Mouse (Mus musculus): Measurements from ENCODE around the gene Olfr97.
A peak's percentile ranks its signal among the peaks of the same experiment; 100 is the strongest.

Gene Olfr97

DNA sequence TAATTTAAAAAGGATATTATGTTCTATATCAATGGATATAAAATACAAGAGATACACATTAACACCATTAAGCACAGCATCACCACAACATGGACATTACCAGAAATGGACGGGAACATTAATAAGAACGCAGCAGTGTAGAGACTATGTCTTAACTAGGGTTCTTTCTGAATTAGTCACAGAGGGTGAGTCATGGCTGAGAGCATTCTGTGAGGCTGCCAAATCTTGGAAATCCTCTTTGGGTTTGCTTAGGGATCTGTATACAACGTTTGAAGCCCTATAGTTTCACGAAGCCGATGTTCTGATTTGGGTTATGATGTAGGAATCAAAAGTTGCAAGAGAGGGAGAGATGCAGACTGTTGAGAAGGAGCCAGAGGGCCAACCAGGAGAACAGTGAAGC is 42.3 kb downstream of the Olfr97 start:
- DNase-seq (ENCODE audit: low spot score) = no peak

DNA sequence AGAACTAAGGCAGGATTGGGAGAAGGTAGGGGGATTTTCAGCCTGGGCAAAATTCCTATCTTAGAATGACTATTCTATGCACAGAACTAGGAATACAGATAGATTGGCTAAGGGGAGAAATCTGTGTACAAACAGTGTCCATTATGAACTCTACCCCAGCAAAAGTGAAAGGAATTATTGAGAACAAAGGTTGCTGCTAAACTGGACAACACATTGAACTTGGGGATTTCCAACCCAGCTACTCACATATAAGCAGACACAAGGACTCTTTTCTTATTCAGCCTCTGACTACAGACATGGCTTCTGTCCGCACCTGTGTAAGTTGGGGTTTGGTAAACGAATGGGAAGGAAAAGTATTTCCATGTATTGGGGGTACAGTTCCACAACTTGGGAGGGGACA is 43.5 kb downstream of the Olfr97 start, which contains the start of gene Ubd:
Ubd (plus strand) TSS at position 237 of the 400 bp plus-strand sequence.
- DNase-seq (ENCODE audit: low spot score) = no peak

DNA sequence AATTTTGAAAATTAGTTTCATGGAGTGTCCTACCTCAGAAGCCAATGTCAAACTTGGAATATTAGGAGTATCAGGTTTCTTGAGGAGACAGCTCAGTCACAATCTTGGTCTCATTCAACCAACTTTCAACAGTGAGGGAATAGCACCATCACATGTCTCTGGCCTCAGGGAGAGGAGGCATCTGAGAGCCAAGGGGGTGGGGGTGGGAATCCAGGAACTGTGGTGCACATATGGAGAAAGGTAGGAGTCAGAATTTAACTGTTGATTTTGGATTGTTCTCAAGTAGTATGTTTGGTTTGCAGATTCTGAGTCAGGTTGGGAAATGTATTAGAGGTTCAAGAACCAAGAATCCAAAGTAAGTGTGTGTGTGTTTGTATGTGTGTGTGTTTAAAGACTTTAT is 44.1 kb downstream of the Olfr97 start:
- DNase-seq (ENCODE audit: low spot score) = no peak

DNA sequence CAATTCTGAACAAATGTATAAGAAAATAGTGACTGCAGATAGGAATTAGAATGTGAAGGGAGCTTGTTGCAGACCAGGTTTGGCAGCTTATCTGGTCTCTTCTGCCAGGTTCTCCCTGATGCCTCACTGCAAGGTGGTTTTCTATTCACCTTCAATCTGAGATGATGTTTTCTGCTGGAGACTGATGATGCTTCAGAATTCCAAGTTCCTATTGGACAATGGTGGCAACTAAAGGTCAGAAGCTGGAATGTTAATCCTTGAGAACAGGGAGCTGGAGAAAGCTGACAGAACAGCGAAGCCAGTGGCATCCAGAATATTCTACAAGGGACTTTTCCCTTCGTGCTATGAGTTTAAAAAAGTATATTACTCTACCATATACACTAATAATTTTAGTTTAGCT is 46.4 kb downstream of the Olfr97 start:
- DNase-seq (ENCODE audit: low spot score) = peak; percentile 55

- DNase-seq (ENCODE audit: low spot score) = no peak
Measured at GRCm38 (mm10) chr17:37185474-37185873, 51.7 kb downstream of the Olfr97 start.
